Mouse (Mus musculus): ENCODE data around the gene 4930467E23Rik. TPM values are rescaled to one million over a fixed set of nuclear protein-coding genes. Genes with fewer than 3 reads are reported as not detected.
"Not testable (repeated sequence)": the region's sequence is repeated elsewhere in the genome, so short reads cannot be mapped to it uniquely, and the experiment has no call there.

The 4930467E23Rik gene
- total RNA-seq, 2 experiments from 2014 or later, result 0.67 to 0.91 TPM

DNA sequence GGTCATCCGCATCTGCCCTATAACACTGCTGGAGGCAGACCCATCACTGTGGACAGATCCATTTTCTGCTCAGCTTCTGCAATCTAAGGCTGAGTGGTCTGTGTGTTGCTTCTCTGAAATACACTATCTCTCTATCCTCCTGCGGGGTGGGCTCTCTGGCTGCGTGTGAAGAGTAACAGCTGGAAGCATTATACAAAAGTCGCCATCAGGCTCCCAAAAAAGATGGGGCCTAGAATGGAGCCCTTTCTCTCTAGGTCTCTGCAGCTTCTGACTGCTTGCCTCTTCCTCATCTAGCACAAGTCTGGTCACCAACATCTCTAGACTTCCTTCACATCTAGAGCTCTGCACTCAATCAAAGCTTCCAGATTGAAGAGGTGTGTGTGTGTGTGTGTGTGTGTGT, 50.8 kb downstream of the 4930467E23Rik start:
- not testable (repeated sequence) for DNase-seq (ENCODE audit: low spot score in 2 of 2)

DNA sequence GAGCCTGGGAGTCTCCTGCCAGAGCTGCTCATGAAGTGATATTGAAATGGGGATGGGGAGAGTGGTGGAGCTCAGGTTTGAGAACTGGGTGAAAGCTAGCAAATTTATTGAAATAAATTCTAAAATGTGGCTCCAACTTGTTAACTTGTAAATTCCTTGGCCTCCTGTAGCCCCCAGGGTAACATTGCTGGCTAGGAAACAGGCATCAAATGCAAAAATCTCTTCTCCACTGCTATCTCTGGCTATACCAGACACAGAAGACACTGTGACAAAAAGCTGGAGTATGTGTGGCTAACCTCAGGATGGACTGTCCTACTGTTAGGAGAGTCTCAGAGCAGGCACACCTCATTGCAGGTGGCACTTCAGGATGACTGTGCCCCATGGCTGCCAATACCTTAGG, 51.3 kb downstream of the 4930467E23Rik start:
- not testable (repeated sequence) for DNase-seq (ENCODE audit: low spot score in 2 of 2)

DNA sequence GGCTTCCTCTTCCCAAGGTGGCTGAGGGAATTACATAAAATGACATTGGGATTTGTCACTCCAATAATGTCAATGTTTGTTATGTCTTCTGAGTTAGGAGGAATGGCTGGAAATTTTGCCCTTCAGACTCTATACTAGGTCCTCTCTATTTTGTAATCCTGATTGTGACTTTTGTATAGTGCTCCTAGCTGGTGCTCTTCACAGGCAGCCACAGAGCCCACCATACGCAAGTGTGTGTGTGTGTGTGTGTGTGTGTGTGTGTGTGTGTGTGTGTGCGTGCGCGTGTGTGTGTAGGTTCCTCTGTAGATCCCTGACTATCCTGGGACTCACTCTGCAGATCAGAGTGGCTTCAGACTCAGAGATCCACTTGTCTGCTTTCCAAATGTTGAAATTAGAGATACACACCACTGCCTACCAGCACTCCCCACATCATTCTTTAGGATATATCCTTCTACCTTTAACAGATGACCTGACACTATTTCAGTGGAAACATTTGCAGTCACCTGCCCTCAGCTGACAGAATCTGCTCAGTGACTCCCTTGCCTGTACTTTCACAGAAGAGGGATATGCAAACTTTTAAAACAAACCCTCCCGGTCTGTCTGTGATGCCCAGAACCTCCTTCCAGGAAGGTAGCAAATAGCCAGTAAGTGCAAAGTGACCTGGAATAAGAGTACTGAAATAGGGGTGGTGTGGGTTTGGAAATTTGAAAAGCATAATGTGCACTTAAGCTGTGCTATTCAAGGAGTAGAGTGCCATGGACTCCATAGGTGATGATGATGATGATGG, 52.1 kb downstream of the 4930467E23Rik start:
- not testable (repeated sequence) for DNase-seq (ENCODE audit: low spot score in 2 of 2)

GRCm38 (mm10) chr8:19782736-19783135, 53.4 kb downstream of the 4930467E23Rik start:
- DNase-seq (ENCODE audit: low spot score in 2 of 2), result not testable (repeated sequence)

DNA sequence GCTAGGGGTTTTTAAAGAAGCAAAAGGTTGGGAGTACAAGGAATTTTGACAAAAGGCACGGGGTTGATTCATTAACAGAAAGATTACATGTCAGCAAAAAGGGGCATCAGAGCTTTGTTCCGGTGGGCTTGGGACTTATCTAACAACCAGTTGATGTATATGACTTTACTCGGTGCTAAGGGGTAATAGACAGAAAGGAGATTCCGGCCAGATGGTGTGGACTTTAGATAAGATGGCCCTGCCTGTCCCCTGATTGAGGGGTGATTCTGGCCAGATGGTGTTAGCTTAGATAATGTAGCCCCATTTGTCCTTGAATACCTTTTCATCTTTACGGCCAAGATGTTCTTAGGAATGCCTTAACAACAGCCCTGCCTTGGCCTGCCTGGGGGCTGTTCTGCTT, 54.5 kb downstream of the 4930467E23Rik start:
- not testable (repeated sequence) for DNase-seq (ENCODE audit: low spot score in 2 of 2)

GRCm38 (mm10) chr8:19784554-19785364, 55.4 kb downstream of the 4930467E23Rik start:
- DNase-seq (ENCODE audit: low spot score in 2 of 2), result peak; percentile 100

DNA sequence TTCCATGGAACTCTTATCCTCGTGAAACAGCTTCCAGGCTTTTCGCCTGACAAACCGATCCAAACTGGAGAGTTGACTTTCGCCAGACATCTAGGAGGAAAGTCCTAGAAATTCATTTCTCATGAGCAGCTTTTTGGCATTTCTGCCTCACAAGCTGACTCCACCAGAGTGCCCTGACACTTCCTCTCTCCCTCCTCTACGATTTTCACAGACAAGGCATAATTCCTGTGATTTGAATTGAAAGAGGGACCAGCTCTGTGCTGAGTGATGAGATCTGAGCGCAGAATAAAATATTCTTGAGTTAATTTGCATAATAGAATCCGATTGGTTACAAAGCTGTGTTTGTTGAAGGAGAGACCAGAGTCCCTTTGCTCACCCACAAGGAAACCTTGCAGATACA, 63.3 kb downstream of the 4930467E23Rik start:
- peak in 1 of 2 experiments; percentile 44 for DNase-seq (ENCODE audit: low spot score in 2 of 2)

Other genes starting within 250 kb of the 4930467E23Rik start
- gene Defb7, start 234.5 kb upstream of the 4930467E23Rik start, total RNA-seq (2021), result not detected
- under 1 TPM in 1 of 2 experiments, not detected in 1; 0.31 TPM for gene Gm31371, start 173.8 kb downstream of the 4930467E23Rik start, total RNA-seq (2021)

All from layer of hippocampus, postnatal 14 days (tissue).